Mouse (Mus musculus): ENCODE data around the gene Fbxl17. TPM values are rescaled to one million over a fixed set of nuclear protein-coding genes. Genes with fewer than 3 reads are reported as not detected.
A peak's percentile ranks its signal among the peaks of the same experiment; 100 is the strongest.

Fbxl17 gene
- total and polyA plus RNA-seq, 2 experiments from 2014 or later, result 13.1 to 22.3 TPM

DNA sequence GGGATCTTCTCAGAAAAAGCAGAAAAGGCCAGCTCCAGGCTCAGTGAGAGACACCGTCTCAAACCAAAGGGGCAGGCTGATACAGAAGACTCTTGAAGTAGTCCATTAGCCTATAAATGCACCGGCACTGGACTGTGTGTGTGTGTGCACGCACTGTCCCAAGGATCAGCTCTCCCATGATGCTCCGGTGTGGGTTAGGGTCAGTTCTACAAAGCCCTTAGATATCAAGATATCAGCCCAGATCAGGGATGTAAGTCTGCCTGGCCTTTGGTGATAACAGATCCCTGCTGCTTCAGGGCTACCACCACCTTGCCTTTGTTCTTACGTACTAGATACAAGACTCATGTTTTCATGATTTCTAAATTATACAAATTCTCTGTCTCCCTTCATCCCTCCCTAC, 294.5 kb downstream of the Fbxl17 start:
- 93% methylated on average over 5 of the region's 5 CpGs for WGBS
- TF ChIP-seq CTCF (IDR thresholded peaks at IDR 0.05; ENCODE audit: low read depth), result no peak
- ATAC-seq, result no peak
- H3K27ac ChIP-seq, result no peak overlapping the region
- H3K9ac ChIP-seq (replicated peaks; ENCODE audit: low read length), result no peak overlapping the region
- no peaks in the 10 kb centered on the region for H3K27me3 ChIP-seq (ENCODE audit: insufficient read depth, low read length)
- H3K9me3 ChIP-seq (ENCODE audit: low read length), result no peaks in the 10 kb centered on the region
- H3K36me3 ChIP-seq (ENCODE audit: insufficient read depth, low read length), result no peaks in the 10 kb centered on the region
- no peaks in the 10 kb centered on the region for H3K4me1 ChIP-seq (ENCODE audit: insufficient read depth, low read length)
- no peak overlapping the region for H3K4me2 ChIP-seq (ENCODE audit: low read depth, low read length)
- no peak overlapping the region for H3K4me3 ChIP-seq (ENCODE audit: low read length)
- no peak for DNase-seq (ENCODE audit: low spot score)

DNA sequence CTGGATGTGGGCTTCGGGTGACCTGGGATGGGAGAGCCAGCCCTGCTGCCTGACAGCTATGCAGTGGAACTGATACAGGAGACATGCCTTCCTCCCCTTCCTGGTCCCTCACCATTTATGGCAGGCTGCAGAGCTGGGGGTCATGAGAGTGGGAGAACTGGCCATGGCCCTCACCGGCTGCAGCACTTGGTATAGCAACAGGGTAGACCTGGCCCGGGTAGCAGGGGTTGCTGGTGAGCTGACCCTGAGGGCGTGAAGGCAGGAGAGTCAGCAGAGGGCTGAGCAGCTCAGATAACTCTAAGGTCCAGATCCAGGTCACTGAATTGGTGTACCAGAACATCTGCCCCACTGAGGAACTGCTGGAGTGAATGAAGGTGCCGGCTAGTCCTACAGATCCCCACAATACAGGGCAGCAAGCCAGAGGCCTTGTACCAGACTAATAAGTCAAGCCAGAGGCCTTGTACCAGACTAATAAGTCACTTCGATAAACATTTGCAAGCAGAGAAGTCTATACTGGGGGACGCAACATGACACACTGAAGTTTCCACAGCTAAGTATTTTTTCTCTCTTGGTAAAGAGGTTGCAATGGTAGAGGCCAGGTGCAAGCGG, 296.1 kb downstream of the Fbxl17 start:
- H3K4me2 ChIP-seq (ENCODE audit: low read depth, low read length), result no peak overlapping the region
- H3K27me3 ChIP-seq (ENCODE audit: insufficient read depth, low read length), result no peaks in the 10 kb centered on the region
- no peak for DNase-seq (ENCODE audit: low spot score)
- no peaks in the 10 kb centered on the region for H3K9me3 ChIP-seq (ENCODE audit: low read length)
- H3K4me3 ChIP-seq (ENCODE audit: low read length), result no peak overlapping the region
- WGBS, result 82% methylated on average over 8 of the region's 8 CpGs
- H3K27ac ChIP-seq, result no peak overlapping the region
- no peak for ATAC-seq
- TF ChIP-seq CTCF (IDR thresholded peaks at IDR 0.05; ENCODE audit: low read depth), result no peak
- H3K9ac ChIP-seq (replicated peaks; ENCODE audit: low read length), result no peak overlapping the region
- no peaks in the 10 kb centered on the region for H3K36me3 ChIP-seq (ENCODE audit: insufficient read depth, low read length)
- no peaks in the 10 kb centered on the region for H3K4me1 ChIP-seq (ENCODE audit: insufficient read depth, low read length)

GRCm38 (mm10) chr17:63198703-63199102, 301.1 kb downstream of the Fbxl17 start:
- Histone ChIP-seq H3K27me3 (ENCODE audit: insufficient read depth, low read length) (no peaks in the 10 kb centered on the region), H3K9me3 (ENCODE audit: low read length) (no peaks in the 10 kb centered on the region), H3K4me1 (ENCODE audit: insufficient read depth, low read length) (no peaks in the 10 kb centered on the region), H3K36me3 (ENCODE audit: insufficient read depth, low read length) (no peaks in the 10 kb centered on the region), H3K9ac (replicated peaks; ENCODE audit: low read length) (no peak overlapping the region), H3K27ac (no peak overlapping the region), H3K4me2 (ENCODE audit: low read depth, low read length) (no peak overlapping the region), H3K4me3 (ENCODE audit: low read length) (no peak overlapping the region)
- 93% methylated on average over 1 of the region's 1 CpGs for WGBS
- no peak for TF ChIP-seq CTCF (IDR thresholded peaks at IDR 0.05; ENCODE audit: low read depth)
- ATAC-seq, result no peak
- no peak for DNase-seq (ENCODE audit: low spot score)

DNA sequence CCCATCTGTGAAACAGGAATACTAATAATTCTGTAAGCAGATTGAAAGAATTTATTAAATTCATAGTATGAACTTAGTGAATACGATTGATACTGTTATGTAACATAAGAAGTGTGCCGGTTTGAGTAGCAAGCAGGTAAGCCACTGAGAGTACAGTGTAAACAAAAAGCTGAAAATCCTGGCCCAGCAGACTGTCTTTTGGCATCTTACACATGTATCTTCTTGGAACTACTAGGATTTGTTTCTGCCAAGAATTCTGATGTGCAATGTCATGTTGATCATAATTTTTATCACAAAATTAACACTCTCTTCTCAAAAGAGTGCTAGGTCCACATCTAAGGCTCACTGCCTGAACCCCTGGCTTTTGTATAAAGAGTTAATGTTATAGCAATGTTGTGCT, 304.3 kb downstream of the Fbxl17 start:
- Histone ChIP-seq H3K4me3 (ENCODE audit: low read length) (no peak overlapping the region), H3K36me3 (ENCODE audit: insufficient read depth, low read length) (no peaks in the 10 kb centered on the region), H3K27me3 (ENCODE audit: insufficient read depth, low read length) (no peaks in the 10 kb centered on the region), H3K9ac (replicated peaks; ENCODE audit: low read length) (no peak overlapping the region), H3K4me1 (ENCODE audit: insufficient read depth, low read length) (no peaks in the 10 kb centered on the region), H3K27ac (no peak overlapping the region), H3K4me2 (ENCODE audit: low read depth, low read length) (no peak overlapping the region), H3K9me3 (ENCODE audit: low read length) (no peaks in the 10 kb centered on the region)
- WGBS, result 88% methylated on average over 2 of the region's 2 CpGs
- ATAC-seq, result no peak
- no peak for DNase-seq (ENCODE audit: low spot score)
- TF ChIP-seq CTCF (IDR thresholded peaks at IDR 0.05; ENCODE audit: low read depth), result no peak

DNA sequence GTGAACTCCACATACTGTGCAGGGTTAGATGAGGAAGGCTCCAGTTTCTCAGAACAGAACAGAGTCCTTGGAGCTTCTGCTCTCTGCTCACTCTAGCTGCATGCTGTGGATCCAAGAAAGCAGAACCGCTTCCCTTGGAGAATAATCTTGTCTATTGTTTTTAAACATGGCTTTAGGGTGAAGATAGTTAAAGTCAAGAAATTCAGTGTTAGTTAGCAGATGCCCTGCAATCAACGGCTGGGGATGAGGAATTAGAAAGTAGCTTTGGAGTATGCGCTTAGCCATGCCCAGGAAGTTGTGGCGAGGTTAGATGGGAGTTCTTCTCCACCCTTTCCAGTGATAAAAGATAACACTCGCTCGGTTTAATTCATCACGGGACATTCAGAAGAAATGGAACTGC, 306.6 kb downstream of the Fbxl17 start:
- Histone ChIP-seq H3K36me3 (ENCODE audit: insufficient read depth, low read length) (no peaks in the 10 kb centered on the region), H3K27me3 (ENCODE audit: insufficient read depth, low read length) (no peaks in the 10 kb centered on the region), H3K4me2 (ENCODE audit: low read depth, low read length) (no peak overlapping the region), H3K27ac (no peak overlapping the region), H3K4me3 (ENCODE audit: low read length) (no peak overlapping the region), H3K9ac (replicated peaks; ENCODE audit: low read length) (no peak overlapping the region), H3K4me1 (ENCODE audit: insufficient read depth, low read length) (no peaks in the 10 kb centered on the region), H3K9me3 (ENCODE audit: low read length) (no peaks in the 10 kb centered on the region)
- WGBS, result 78% methylated on average over 7 of the region's 7 CpGs
- TF ChIP-seq CTCF (IDR thresholded peaks at IDR 0.05; ENCODE audit: low read depth), result no peak
- DNase-seq (ENCODE audit: low spot score) (no peak), ATAC-seq (no peak)

- Histone ChIP-seq H3K36me3 (ENCODE audit: insufficient read depth, low read length) (no peaks in the 10 kb centered on the region), H3K4me2 (ENCODE audit: low read depth, low read length) (no peak overlapping the region), H3K4me1 (ENCODE audit: insufficient read depth, low read length) (no peaks in the 10 kb centered on the region), H3K4me3 (ENCODE audit: low read length) (no peak overlapping the region), H3K9me3 (ENCODE audit: low read length) (no peaks in the 10 kb centered on the region), H3K9ac (replicated peaks; ENCODE audit: low read length) (no peak overlapping the region), H3K27ac (no peak overlapping the region), H3K27me3 (ENCODE audit: insufficient read depth, low read length) (no peaks in the 10 kb centered on the region)
- no peak for TF ChIP-seq CTCF (IDR thresholded peaks at IDR 0.05; ENCODE audit: low read depth)
- WGBS, result 33% methylated on average over 8 of the region's 8 CpGs
- ATAC-seq (peak; percentile 45; the same call in 1 of the 2 replicates), DNase-seq (ENCODE audit: low spot score) (peak; percentile 52)
Measured at GRCm38 (mm10) chr17:63191345-63191744, 308.5 kb downstream of the Fbxl17 start.

DNA sequence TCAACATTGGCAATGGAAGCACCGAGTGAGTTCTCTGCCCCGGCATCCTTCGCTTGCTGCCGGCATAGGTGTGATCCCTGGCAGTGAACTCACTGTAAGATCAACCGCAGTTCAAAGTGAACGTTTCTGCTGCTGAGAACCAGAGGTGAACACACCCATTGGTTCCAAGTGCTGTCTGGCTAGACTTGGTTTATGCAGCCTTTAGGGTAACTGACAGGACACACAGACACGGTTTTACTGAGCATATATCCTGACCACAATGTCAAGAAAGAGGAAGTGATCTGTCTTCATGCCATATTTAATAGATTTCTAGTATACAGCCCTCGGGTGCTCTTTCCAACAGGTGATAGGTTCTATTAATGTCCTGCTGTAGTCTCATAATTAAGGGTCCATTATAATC, 310.5 kb downstream of the Fbxl17 start:
- Histone ChIP-seq H3K27ac (no peak overlapping the region), H3K4me1 (ENCODE audit: insufficient read depth, low read length) (peaks cover 10% of the 10 kb centered on the region; the same call in 1 of the 2 replicates), H3K4me3 (ENCODE audit: low read length) (no peak overlapping the region), H3K9ac (replicated peaks; ENCODE audit: low read length) (no peak overlapping the region), H3K27me3 (ENCODE audit: insufficient read depth, low read length) (no peaks in the 10 kb centered on the region), H3K9me3 (ENCODE audit: low read length) (no peaks in the 10 kb centered on the region), H3K36me3 (ENCODE audit: insufficient read depth, low read length) (no peaks in the 10 kb centered on the region), H3K4me2 (ENCODE audit: low read depth, low read length) (no peak overlapping the region)
- 90% methylated on average over 8 of the region's 8 CpGs for WGBS
- DNase-seq (ENCODE audit: low spot score) (no peak), ATAC-seq (no peak)
- TF ChIP-seq CTCF (IDR thresholded peaks at IDR 0.05; ENCODE audit: low read depth), result no peak
